Mouse (Mus musculus) testis, adult 2 months (tissue): ENCODE measurements around the gene Ctf1.

ENCODE experiments used
- CTCF ChIP-seq: fragments of 200-500 bp; IDR thresholded peaks from 2 replicates; pipeline ENCODE4 v1.5.1; 2012; ENCODE audit warnings: low read depth, mild to moderate bottlenecking, inconsistent platforms, low read length, moderate library complexity; ENCODE audit not compliant: control insufficient read depth, insufficient read depth, insufficient replicate concordance
- POLR2A ChIP-seq: fragments of 200-500 bp; IDR thresholded peaks from 2 replicates; pipeline ENCODE4 v1.6.1; 2012; ENCODE audit warnings: low read depth, mild to moderate bottlenecking, inconsistent platforms, low read length, moderate library complexity; ENCODE audit not compliant: control insufficient read depth

- TF ChIP-seq CTCF, result no peak
- no peak for TF ChIP-seq POLR2A
Measured at GRCm38 (mm10) chr7:127700712-127701331, 11.7 kb upstream of the Ctf1 start.
